Mouse (Mus musculus) liver, adult 2 months (tissue): Measurements from ENCODE around the gene Rnf26.

Source experiments
- CTCF ChIP-seq: fragments of 200-500 bp; IDR thresholded peaks from 2 replicates; pipeline ENCODE4 v1.5.1; 2011; ENCODE audit warnings: low read depth, low read length, control low read depth
- POLR2A ChIP-seq: fragments of 200-500 bp; IDR thresholded peaks from 2 replicates; pipeline ENCODE4 v1.6.1; 2011; ENCODE audit warnings: low read length, control low read depth; ENCODE audit not compliant: insufficient read depth; ENCODE audit errors: extremely low read depth

- no peak for TF ChIP-seq CTCF
- TF ChIP-seq POLR2A, result no peak
These were observed 22.6 kb upstream of the Rnf26 start for GRCm38 (mm10) chr9:44135731-44136411.
